Mouse (Mus musculus) telencephalon, adult 2 months (tissue): Measurements from ENCODE around the gene Gm20388.

Source experiments
- DNase-seq: peaks from one replicate; pipeline ENCODE4 v3.0.0-alpha.2; 2011; ENCODE audit warnings: low read depth, low spot score

Gene Gm20388

DNA sequence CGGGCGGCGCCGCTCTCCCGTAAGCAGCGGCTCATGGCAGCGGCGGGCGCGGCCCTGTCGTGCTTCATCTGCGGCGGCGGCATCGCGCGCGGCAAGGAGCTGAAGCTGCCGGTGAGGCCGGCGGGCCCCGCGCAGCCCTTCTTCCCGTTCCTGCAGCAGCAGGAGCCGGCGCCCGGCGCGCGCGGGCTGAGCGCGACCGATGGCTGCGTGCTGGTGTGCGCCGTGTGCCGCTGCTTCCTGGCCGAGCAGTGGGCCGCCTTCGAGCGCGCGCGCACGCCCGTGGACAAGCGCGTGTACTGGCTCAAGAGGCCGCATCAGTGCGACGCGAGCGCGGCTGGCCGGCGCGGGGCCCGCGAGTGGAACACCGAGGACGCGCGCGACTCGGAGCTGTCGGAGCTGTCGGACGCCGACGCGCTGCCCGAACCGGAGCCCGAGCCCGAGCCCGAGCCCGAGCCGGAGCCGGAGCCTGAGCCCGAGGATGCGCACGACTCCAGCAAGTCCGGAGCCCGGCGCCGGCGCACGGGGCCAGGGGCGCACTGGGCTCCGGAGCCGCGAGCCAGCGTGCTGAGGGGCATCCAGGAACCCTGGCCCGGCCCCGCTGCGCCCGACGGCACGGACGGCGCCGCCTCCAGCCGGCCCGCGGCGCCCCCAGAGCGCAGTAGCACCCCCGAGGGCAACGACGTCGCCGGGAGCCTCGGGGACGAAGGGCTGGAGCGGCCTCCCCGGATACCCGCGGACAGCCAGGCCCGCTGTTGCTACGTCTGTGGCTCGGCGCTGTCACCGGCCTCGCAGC is 318.3 kb downstream of the Gm20388 start:
- no peak for DNase-seq

DNA sequence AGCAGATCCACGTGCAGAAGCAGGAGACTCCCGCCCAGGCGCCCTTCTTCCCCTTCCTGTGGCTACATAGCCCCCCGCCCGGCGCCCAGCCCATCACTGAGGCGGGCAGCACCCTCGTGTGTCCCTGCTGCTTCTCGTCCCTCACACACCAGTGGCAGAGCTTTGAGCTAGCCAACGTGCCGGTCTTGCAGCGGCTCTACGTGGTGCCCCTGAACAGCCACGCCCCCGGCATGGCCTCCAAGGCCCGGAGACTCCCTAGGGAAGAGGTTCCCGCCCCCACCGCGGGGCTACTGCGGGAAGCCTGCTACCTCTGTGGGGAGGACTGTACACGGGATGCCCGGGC is 318.9 kb downstream of the Gm20388 start:
- DNase-seq: no peak

- no peak for DNase-seq
These were observed 319.4 kb downstream of the Gm20388 start for GRCm38 (mm10) chr8:120230081-120230480.

GRCm38 (mm10) chr8:120230715-120231614 is 320.3 kb downstream of the Gm20388 start:
- no peak for DNase-seq

- no peak for DNase-seq
These were observed 321.2 kb downstream of the Gm20388 start for GRCm38 (mm10) chr8:120231870-120232269.

DNA sequence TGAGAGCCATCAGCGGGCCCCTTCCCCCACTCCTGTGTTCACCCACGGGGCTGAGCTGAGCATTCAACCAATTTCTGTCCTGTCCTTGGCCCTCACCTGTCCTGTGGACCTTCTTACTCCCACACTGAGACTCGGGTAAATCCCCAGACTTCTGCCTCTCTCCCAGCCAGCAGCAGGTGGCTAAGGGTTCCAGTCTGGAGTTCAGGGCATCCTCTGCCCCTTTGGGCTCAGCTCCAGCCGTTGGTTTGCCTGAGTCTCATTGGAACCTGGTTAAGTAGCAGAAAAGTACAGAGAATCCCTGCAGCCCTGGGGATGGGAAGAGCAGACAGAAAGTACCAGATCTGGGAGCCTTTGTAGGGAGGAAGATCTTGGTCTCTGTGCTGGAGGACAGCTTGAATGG is 321.8 kb downstream of the Gm20388 start:
- no peak for DNase-seq

DNA sequence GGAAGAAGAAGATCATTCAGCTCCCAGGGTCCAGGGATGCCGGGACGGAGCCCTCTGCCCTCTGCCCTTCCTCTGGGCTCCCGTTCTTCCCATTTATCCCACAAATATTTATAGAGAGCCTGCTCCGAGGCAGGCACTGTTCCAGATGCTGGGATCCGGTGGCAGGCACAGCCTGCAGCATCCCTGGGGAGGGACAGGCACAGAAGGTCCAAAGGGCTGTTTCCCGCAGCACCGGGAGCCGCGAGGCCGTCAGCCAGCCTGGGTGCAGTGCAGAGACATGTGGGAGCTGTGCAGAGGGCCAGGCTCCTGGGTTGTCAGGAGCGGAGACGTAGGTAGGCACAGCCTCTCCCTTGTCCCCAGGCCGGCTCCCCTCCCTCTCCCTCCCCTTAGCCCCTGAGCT is 322.3 kb downstream of the Gm20388 start:
- DNase-seq: no peak

- no peak for DNase-seq
These were observed 323.8 kb downstream of the Gm20388 start for GRCm38 (mm10) chr8:120234457-120234856.

DNA sequence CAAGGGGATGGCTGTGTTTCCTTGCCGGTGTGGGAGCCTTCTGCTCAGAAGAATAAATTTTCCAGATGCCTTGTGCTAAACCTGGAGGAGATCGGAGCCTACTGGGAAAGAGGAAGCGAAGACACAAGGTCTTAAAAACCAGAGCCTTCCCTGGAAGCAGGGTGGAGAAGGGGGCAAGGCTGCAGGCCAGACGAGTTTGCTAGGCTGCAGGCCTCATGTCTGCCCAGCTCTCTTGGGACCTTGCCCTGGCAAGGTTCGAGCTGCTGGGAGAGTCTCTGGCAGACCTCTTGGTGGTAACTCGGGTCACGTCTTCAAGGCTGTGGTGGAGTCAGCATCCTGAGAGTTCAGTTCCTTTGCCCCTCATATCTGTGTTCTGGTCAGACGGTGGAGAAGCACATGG is 324.2 kb downstream of the Gm20388 start:
- DNase-seq: no peak

GRCm38 (mm10) chr8:120243222-120243621 is 332.6 kb downstream of the Gm20388 start:
- DNase-seq: no peak

DNA sequence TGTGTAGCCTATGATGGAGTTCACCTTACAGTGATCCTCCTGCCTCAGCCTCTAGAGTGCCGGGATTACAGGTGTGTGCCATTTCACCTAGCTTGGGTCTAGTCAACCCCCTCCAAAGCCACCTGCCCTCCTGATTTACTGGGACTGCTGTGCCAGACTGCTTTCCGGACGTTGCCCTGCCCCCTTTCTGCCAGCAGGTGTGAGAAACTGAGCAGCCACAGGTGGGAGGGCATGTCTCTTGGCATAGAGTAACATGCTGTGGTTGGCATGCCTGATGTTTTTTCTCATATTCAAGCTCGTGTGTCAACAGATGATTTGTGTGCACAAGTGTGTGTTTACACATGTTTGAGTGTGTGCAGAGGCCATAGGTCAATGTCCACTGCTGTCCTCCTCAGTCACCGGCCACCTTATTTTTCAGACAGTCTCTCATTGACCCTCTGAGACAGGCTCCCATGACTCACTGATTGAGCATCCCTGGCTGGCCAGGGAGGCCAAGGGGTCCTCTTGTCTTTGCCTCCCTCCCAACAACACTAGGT is 333.3 kb downstream of the Gm20388 start:
- DNase-seq: no peak

GRCm38 (mm10) chr8:120244553-120244952 is 333.9 kb downstream of the Gm20388 start:
- no peak for DNase-seq

DNA sequence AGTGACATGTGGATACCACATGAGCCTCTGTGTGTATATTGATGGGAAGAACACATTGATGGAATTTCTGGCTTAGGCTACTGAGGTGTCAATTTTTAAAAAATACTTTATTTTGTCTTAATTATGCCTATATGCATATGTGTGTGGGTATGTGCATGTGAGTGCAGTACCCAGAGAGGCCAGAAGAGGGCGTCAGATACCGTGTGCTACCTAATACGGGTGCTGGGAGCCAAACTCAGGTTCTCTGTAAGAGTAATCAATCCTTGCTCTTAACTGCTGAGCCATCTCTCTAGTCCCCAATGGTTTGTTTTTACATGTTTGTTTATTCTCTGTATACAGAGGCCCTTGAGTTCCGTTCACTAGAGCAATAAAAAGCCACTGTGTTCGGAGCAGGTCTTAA is 337.0 kb downstream of the Gm20388 start:
- DNase-seq: no peak

DNA sequence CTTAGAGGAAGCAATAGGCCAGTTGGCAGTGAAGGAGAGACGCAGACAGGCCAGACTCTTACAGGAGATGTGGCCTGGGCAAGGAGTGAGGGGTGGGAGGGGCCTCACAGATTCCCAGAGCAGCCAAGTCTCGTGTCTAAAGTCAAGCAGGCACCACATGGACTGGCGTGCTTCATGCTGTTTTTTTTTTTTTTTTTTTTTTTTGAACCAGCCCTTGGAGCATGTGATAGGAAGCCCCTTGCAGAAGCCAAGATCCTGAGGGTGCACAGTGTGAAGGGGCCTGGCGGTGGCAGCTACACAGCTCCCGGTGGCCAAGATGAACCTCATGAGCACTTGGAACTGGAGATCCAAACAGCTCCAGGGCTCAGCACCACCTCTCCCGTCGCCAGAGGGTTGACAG is 337.4 kb downstream of the Gm20388 start:
- no peak for DNase-seq

DNA sequence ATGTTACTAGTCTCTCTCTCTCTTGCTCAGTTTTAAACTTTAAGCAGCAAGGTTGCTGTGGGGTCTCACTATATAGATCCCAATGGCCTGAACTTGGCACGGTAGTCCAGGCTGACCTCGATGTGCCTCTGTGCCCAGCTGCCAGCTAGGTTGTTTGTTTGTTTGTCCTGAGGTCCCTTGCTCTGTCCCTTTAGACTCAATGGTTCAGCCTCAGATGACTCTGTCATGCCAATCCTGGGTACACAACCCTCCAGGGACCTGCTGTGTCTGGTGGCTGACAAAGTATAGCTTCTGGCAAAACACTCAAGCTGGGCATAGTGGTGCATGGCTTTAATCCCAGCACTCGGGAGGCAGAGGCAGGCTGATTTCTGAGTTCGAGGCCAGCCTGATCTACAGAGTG is 337.8 kb downstream of the Gm20388 start:
- no peak for DNase-seq

DNA sequence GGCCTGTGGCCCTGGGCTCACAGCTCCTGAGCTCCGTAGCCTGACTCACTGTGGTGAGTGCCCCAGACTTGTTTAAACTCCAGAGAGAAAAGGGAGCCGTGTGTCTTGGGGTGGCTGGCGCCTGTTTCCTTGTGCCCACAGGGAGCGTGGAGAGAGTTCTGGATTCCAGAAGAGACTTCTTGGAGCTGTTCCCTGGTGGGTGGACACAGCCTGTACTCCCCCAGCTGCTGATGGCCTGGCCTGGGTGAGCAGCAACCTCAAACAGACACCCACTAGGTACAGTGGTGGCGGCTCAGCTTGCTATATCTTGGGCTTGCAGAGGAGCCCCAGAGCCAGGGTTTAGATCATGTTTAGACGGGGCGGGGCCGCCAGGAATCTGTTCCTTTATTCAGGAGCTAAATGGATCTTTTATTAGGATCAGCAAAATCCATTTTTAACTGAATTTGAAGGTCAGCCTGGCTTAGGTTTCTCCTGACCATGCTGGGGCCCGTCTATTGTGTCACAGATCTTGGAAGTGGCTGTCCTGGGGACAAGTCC is 339.2 kb downstream of the Gm20388 start:
- no peak for DNase-seq

DNA sequence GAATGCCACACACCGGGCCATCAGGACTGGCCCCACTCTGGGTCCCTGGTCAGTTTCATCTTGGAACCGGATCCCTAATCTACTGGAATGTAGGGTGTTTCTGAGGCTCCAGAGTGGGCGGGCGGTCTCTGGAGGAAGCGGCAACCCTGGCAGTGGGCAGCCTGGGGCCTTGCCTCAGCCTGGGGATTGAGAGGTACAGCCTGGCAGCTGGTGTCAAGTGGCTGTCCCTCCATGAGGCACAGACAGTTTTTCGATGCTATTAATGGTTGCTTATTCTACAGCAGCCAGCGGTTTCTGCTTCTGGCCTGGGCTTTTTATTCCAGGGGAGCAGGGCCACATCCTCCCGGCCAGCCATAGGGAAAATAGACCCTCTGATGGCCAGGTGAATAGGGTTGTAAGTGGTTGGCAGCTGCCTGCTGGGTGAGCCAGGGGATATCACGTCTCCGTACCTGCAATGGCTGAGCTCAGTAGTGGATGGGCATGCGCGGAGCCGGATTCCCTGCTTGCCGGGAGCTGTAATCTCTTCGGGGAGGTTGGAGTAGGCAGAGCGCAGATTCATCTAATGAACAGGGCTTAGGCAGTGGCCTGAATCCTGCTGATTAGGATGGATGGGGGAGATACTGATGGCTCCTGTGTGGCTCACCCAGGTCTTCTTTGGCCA is 340.2 kb downstream of the Gm20388 start:
- no peak for DNase-seq

GRCm38 (mm10) chr8:120251411-120252035 is 340.9 kb downstream of the Gm20388 start:
- DNase-seq: no peak

DNA sequence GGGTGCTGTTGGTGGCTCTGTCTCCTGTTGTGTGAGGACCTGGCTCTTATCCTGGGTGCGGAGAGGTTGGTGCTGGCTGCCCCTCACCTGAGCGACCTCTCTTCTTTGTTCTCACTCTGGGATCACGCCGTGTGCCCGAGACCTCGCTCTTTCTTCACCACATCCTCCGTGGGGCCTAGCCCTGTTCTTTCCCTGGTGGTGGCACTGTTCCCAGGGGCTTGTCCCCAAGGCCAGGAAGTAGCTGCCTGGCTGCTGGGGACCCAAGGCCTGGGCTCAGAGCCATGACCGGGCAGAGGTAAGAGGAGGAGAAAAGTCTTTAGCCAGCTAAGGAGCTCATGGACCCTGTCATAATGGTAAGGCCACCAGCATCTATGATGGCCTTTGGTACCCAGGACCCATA is 343.0 kb downstream of the Gm20388 start:
- no peak for DNase-seq

- no peak for DNase-seq
These were observed 344.9 kb downstream of the Gm20388 start for GRCm38 (mm10) chr8:120255406-120255987.

DNA sequence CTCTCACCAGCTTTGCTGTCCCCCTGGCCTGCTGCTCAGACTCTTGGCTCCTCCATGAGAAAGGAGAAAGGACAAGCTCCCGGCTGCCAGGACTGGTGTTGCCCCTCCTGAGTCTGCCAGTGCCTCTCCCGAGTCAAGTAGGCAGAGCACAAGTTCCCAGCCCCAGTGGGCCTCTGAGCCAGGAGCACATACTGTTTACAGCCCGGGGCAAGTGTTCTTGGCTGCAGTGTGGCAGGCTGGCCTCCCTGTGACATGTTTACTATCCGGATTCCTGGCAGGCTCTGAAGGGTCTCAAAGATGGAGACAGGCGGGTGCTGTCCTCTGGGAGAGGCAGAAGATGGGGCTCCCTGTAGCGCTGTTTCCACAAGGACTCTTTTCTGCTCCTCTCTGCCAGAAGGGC is 346.3 kb downstream of the Gm20388 start:
- DNase-seq: no peak
